Mouse (Mus musculus): ENCODE results near the gene Scgb1b27. TPM values are rescaled to one million over a fixed set of nuclear protein-coding genes. Genes with fewer than 3 reads are reported as not detected.

Scgb1b27 gene
- polyA plus RNA-seq, 1 experiment from 2014 or later: not detected

Other genes starting within 250 kb of the Scgb1b27 start
- gene Scgb2b26, start 76.4 kb upstream of the Scgb1b27 start, polyA plus RNA-seq (2014; fragmentation: Nextera tagmentation; extraction: Ambion mirVana): not detected in 2 replicates
- gene Scgb2b27, start 7.5 kb upstream of the Scgb1b27 start, polyA plus RNA-seq (2014; fragmentation: Nextera tagmentation; extraction: Ambion mirVana): not detected in 2 replicates
- gene Scgb1b30, start 73.9 kb downstream of the Scgb1b27 start, polyA plus RNA-seq (2014; fragmentation: Nextera tagmentation; extraction: Ambion mirVana): not detected in 2 replicates
- 2.5 and 3.2 TPM in 2 replicates for gene Wtip, start 111.8 kb downstream of the Scgb1b27 start, polyA plus RNA-seq (2014; fragmentation: Nextera tagmentation; extraction: Ambion mirVana)
- gene Uba2, start 148.1 kb downstream of the Scgb1b27 start, polyA plus RNA-seq (2014; fragmentation: Nextera tagmentation; extraction: Ambion mirVana): 164 and 177 TPM in 2 replicates
- gene Pdcd2l, start 175.2 kb downstream of the Scgb1b27 start, polyA plus RNA-seq (2014; fragmentation: Nextera tagmentation; extraction: Ambion mirVana): 63.8 and 68.9 TPM in 2 replicates
- 265 and 302 TPM in 2 replicates for gene Gpi1, start 208.9 kb downstream of the Scgb1b27 start, polyA plus RNA-seq (2014; fragmentation: Nextera tagmentation; extraction: Ambion mirVana)
- gene Gm6096, start 229.6 kb downstream of the Scgb1b27 start, polyA plus RNA-seq (2014; fragmentation: Nextera tagmentation; extraction: Ambion mirVana): 0.77 and 1.0 TPM in 2 replicates